Mouse (Mus musculus) CD8-positive naive resting alpha-beta T cell, adult 2 months (primary cell): ENCODE data around the gene Zfp865.
"Not testable (repeated sequence)": the region's sequence is repeated elsewhere in the genome, so short reads cannot be mapped to it uniquely, and the experiment has no call there.

Source experiments
- DNase-seq, 2 experiments: peaks; one replicate each; pipeline ENCODE4 v3.0.0; 2022; ENCODE audit warnings: low read depth in 2 of 2, low spot score in 2 of 2

The Zfp865 gene

GRCm38 (mm10) chr7:5051193-5052192 lies 31.3 kb downstream of the Zfp865 start, which contains the start of gene Zfp580:
Gene Zfp580 (plus strand): TSS chr7:5051538.
- peak; percentile 55 to 62 for DNase-seq

DNA sequence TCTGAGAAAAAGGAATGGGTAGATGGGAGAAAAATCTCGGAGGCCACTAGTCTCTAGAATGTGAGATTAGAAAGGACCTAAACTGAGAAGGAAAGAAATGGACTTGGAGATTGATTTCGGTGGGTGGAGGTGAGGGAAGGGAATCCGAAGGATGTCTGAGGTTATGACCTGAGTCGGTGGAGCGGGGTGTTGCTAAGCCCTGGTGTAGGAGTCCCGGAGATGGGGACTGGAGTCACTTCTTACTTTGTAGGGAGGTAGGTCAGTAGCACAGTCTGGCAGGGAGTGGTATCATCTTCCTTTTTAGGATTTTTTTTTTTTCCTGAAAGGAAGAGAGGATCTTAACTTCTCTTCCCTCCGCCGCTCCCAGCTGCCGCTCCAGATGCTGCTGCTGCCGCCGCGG lies 32.3 kb downstream of the Zfp865 start:
- DNase-seq: no peak

DNA sequence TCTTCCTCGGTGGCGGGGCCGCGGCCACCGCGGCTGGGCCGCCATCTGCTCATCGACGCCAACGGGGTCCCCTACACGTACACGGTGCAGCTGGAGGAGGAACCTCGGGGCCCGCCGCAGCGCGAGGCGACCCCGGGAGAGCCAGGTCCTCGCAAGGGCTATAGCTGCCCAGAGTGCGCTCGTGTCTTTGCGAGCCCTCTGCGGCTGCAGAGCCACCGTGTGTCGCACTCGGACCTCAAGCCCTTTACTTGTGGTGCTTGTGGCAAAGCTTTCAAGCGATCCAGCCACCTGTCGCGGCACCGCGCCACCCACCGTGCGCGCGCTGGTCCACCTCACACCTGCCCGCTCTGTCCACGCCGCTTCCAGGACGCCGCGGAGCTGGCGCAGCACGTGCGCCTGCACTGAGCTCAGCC lies 32.8 kb downstream of the Zfp865 start:
- no peak for DNase-seq

GRCm38 (mm10) chr7:5053456-5054179 lies 33.4 kb downstream of the Zfp865 start:
- no peak for DNase-seq

- DNase-seq: no peak
These were observed 36.6 kb downstream of the Zfp865 start for GRCm38 (mm10) chr7:5056651-5057263.

DNA sequence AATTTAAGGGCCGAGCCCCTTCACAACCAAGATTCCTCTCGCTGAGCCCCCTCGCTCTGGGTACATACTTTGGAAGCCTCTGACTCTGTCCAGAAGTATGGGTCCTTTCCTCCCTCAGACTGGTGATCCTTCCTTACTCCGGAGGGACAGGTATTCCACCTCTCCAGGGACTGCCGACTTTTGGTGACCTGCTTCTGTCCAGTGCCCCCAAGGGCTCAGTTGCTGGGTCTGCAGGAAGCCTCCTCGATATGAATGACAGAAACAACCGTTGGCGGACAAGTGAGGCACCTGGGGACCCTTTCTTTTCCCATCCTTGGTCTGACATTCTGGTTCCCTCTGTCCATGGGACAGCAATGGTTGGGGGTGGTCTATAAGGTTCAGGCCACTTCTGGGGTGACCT lies 37.2 kb downstream of the Zfp865 start:
- no peak for DNase-seq

- no peak for DNase-seq
These were observed 37.6 kb downstream of the Zfp865 start for GRCm38 (mm10) chr7:5057804-5058203.

DNA sequence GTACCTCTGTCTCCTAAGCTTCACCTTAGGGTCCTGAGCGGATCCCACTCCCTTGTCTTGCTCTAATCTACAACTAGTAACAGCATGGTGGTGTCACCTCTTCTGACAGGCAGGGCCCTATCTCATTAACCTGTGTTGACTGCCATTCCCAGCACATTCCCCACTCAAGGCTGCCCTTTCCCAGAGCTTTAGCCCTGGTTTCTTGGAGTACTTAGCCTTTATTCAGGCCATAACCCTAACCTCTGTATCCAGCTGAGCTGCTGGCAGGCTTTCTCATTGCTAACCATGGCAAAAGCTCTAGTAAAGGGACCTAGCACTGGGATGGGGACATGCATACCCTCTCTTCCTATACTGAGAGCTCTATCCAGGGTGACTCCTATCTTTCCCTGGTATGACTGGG lies 38.5 kb downstream of the Zfp865 start:
- no peak for DNase-seq

- no peak for DNase-seq
These were observed 39.2 kb downstream of the Zfp865 start for GRCm38 (mm10) chr7:5059421-5059820.

DNA sequence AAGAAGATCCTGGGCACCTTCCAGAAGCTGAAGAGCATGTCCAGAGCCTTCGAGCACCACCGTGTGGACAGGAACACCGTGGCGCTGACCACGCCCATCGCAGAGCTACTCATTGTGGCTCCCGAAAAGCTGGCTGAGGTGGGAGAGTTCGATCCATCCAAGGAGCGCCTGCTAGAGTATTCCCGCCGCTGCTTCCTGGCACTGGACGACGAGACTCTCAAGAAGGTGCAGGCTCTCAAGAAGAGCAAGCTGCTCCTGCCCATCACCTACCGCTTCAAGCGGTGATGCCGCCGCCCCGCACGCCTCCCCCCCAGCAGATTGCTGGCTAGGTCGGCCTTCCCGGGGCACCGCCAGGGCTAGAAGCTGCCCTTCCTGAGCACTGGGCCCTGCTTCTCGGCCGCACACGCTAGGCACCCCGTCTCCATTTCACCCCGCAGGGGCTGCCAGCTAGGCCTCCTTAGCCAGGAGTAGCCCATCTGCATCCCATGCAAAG lies 40.1 kb downstream of the Zfp865 start:
- DNase-seq: peak; percentile 37 to 55

DNA sequence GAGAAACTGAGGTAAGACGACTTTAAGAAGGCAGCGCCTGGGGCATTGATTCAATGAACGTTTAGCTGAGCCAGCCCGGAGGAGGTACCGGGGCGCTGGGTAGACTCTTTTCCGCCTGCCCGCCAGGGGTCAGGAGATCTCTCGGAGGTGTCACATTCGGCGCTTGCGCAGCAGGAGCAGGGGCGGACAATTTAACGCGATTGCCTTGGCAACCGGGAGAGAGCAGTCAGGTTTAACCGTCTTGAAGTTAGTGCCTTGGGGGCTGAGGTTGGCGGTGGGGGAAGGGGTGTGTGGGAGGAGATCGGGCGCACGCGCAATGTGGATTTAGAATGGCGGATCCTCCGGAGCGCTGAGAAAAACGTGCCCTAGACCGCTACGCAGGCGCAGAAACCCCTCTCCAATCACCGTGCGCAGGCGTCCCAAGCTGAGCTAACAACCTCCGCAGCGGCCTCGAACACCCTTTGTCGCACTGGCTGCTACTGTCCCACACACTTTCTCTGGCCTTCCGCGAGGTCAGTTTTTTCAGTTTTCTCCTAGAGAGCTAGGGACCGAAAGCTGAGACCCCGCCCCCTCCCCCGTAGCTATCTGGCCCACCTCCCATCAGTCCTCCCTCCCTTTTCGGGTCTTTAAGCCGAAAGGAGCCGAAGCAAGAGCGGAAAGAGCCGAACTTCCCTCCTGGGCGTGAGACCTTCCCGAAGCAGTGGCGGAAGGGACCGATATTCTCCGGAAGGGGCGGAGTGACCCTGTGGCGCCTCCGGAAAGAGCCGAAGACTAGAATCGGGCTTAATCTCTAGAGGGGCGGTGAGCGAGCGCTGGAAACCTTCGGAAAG lies 41.0 kb downstream of the Zfp865 start:
- DNase-seq: peak; percentile 97 to 98

- DNase-seq: peak; percentile 90
These were observed 41.7 kb downstream of the Zfp865 start, which contains the start of gene U2af2 for GRCm38 (mm10) chr7:5061774-5062359. Gene U2af2 (plus strand): TSS chr7:5062143.

- DNase-seq: peak; percentile 63 to 67
These were observed 42.3 kb downstream of the Zfp865 start for GRCm38 (mm10) chr7:5062360-5063001.

GRCm38 (mm10) chr7:5064886-5065285 lies 44.7 kb downstream of the Zfp865 start:
- DNase-seq: no peak

DNA sequence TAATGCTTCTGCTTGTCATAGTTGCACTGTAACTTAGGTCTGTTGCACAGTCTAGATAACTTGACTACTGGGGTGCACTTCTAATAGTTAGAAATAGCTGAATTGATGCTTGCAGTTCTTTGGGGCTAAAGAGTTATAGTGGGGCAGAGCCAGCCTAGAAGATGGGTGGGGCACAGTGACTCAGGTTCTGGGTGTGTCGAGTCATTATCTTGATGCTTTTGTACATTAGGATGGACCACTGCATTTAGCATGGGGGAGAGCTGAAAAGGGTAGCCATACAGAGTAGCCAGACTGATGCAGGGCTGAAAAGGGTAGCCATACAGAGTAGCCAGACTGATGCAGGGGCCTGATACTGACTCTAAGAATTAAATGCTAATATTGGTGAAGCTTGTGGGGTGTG lies 53.4 kb downstream of the Zfp865 start:
- no peak for DNase-seq

DNA sequence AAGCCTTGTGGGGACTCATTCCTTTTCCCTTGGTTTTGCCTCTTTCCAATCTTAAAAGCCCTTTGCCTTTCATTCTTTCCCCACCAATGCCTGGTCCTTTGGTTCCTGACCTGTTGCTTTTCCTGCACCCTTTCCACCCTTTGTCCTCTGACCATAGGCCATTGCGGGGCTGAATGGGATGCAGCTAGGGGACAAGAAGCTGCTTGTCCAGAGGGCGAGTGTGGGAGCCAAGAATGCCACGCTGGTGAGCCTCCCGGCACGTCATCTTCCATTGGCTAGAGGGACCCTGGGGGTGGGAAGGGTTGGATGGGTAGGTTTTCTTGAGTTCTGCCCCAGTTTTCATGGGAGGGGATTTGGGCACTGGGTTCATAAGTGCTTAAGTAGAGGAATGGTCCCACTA lies 54.8 kb downstream of the Zfp865 start:
- DNase-seq: no peak

DNA sequence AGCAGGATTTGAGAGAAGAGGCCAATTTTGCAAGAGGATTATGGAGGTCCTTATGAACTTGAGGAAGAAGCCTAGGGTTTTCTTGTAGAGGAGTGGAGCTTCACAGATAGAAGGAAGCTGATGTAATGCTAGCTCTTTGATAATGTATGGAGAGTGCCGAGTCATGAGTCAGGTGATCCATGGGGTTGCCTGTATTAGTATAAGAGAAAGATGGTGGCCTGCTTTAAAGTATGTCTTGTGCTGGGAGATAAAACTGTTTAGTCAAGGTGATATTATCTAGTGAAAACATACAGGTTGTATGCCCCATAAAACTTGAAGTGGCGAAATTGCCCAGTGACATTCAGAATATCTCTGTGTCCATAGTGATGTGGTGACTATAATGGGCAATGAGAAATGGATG lies 56.8 kb downstream of the Zfp865 start:
- no peak for DNase-seq

DNA sequence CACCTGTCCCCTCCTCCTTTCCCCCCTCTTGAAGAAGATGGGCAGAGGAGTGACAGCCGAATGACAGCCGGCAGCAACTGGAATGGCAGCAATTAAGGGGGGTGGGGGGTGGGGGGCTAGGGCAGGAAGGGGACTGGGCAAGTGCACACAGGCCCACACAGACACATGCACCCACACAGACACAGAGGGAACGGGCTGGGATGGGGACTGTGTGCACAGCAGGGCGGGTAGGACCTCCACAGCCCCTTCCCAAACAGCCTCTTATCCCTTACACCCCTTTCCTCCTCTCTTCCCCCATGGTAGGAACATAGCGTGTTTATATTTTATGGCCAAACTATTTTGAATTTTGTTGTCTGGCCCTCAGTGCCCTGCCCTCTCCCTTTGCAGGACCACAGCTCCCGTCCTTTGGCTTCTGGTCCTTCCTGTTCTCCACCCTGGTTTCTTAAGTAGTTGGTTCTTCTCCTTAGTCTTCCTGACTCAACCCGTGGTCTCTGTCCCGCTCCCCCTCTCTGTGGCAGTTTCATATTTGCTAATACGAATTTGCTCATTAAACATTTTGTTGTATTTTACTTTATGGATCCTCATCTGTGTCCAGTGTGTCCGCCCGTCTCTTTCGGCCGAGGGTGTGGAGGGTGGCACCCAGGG lies 59.3 kb downstream of the Zfp865 start:
- not testable (repeated sequence) for DNase-seq
